Mouse (Mus musculus) cerebellum, adult 2 months (tissue): Measurements from ENCODE around the gene Ctps2.
A peak's percentile ranks its signal among the peaks of the same experiment; 100 is the strongest.

Source experiments
- CTCF ChIP-seq: fragments of 200-500 bp; IDR thresholded peaks from 2 replicates; pipeline ENCODE4 v1.5.1; 2011; ENCODE audit warnings: low read depth, mild to moderate bottlenecking, control low read depth, low read length, moderate library complexity, borderline replicate concordance; ENCODE audit not compliant: insufficient read depth
- POLR2A ChIP-seq: fragments of 200-500 bp; IDR thresholded peaks from 2 replicates; pipeline ENCODE4 v1.6.1; 2011; ENCODE audit warnings: low read length, control low read depth, borderline replicate concordance; ENCODE audit not compliant: insufficient read depth

GRCm38 (mm10) chrX:162871734-162872517 is 29.1 kb upstream of the Ctps2 start:
- TF ChIP-seq CTCF (peak; percentile 72), POLR2A (no peak)
